Mouse (Mus musculus) cerebellum, adult 11-12 months (tissue): ENCODE measurements at regions not wholly inside any gene's neighbourhood (a gene's known extent, or its start where the extent isn't known, plus 50 kb on each side); places are given as distances from the start of the nearest gene placed in this dataset.

Experiments
- DNase-seq: peaks from one replicate; pipeline ENCODE4 v3.0.0; 2022

DNA sequence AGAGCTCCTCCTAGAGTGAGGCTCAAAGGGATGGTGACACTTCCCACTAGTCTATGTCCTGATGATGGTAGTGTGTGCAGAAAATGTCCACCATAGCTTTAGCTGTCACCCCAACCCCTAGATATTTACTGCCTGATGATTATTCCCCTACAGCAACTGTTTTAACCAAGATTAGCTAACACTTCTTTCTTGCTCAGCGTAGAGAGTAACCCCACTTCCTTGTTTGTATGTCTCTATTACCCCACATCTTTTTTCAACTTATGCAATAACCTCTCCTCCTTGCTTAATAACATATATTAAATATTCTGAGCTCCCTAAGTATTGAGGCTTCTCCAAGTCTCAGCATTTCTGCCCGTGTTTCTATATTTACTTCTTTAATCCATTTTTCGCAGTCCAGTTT is 404.2 kb upstream of the Cntn3 start:
- no peak for DNase-seq

DNA sequence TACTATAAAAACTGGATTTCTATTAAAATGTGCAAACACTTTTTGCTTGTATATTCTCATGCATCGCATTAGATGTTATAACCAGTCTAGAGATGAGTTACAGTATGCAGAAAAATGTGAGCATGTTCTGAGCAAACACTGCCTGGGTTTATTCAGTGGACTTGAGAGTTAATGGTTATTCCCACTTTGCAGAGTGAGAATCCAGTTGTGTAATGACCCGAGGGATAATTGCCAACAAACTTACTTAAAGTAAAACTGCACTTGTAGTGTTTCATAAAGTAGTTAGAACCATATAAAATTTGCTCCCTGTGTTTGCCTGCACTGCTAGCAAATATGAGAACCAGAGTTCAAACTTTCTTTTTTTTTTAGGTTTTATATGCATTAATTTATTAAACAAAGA is 450.4 kb upstream of the Cntn3 start:
- no peak for DNase-seq

DNA sequence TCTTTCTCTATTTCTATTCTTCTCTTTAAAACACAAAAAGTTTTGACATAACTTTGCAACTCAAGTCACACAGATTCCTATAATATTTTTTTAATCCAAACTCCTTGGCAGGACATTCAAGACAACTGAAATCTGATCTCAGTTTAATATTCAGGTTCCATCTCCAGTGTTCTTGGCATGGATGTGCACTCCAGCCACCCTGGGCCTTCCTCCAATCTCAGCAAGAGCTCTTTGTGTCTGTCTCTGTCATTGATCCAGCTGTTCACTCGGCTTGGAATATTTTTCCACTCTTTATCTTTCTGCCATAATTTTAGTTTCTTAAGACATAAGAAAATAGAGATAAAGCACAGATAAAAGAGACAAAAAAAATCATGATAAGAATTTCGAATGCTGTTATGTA is 451.1 kb upstream of the Cntn3 start:
- peak; percentile 4 for DNase-seq

DNA sequence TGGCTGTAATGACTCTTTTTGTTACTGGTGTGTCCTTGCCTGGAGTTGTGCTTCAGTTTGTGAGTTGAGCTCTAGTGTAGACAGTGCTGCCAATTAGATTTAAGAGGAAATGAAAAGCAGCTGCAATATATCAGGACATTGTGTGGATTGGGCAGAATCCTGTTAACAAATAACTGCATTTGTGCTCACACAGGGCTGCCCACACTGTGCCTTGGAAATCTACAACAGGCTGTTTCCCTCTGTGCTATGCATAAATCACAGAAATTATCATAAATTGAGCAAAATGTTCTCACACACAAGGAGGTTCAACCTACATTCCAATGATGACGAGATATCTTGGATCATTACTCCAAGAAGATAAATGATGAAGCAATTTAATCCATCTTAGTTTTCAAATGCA is 455.2 kb upstream of the Cntn3 start:
- no peak for DNase-seq

DNA sequence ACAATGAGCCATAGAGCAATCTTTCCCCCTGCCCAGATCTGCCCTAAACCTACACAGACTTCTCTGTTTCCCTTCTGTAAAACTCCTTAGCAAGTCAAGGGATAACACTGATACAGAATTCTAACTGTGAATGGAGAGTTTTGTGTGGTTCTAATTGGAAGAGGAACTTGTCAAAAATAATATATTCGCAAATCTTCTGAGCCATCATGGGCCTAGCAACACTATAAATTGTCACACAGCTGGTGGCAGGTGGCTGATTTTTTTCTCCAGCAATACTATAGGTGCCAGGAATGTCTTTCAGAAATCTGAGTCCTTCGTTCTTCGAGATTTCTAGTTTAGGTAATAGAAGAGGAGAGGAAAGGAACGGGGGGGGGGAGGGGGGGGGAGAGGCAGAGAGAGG is 460.5 kb upstream of the Cntn3 start:
- DNase-seq: no peak

DNA sequence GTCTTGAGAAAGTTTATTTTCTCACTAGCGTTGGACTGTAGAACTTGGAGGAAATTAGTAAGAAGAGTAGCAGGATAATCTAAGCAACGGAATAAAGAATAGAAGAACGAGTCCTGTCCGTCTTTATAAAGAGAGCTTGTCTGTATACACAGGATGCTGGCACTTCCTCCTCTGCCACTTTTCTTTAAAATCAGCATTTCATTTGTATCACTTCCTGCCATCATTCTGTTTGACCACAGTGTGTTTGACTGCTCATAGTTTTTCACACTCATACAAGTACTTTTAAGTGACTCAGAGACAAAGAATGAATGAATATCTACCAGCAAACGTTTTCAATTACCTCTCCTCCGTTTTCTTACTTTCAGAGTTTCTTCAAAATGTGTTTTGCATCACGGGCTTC is 461.0 kb upstream of the Cntn3 start:
- no peak for DNase-seq

DNA sequence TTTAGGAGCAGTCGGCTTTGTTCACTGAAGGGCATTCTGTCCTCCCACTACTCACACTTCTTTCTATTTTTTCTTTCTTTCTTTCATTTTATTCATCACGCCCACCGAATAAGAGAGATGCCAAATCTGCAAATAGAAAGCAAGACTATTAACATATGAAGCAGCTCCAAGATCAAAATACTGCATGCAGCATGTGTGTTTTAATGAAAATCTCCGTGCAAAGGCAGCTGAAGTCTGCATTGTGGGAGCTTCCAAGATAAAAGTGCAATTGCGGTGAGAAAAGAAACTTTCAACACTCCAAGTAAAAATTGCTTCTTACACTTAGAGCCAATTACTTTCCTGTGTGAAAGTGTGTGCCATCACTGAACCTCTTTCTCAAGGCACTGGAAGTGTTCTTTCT is 449.8 kb upstream of the Chl1 start:
- no peak for DNase-seq

DNA sequence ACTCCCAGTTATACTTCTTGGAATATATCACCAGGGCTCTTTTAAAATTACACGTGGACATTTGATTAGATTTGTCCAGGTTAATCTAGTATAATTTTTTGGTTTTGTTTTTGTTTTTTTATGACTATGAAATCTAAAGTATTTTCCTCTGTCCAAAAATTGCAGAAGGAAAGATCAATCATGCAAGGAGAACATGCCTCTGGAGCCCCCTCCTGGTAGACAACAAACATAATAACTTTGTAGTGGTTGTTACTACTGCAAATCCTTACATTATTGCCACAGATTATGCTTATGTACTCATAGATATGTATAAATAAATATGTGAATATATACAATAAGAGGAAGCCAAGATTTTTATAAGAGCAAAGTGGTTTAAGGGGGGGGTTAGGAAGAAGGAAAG is 404.2 kb upstream of the Chl1 start:
- no peak for DNase-seq

DNA sequence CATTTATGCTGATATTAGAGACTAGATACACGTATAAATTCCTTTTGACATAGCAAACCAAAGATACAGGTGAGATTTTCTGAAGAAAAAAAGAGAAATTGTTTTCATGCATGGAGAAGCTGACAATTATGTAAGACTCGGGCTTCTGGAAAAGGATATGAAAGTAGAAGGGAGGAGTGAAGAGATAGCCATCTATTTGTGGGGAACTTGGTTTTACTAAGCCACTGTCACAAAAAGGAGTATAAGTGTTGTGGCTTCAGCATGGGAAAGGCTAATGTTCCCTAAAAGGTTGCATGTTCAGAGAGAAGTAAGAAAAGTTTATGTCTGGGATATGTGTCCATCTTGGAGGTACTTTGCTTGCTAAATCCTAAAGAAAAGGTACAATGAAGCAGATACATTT is 390.8 kb upstream of the Chl1 start:
- DNase-seq: no peak

DNA sequence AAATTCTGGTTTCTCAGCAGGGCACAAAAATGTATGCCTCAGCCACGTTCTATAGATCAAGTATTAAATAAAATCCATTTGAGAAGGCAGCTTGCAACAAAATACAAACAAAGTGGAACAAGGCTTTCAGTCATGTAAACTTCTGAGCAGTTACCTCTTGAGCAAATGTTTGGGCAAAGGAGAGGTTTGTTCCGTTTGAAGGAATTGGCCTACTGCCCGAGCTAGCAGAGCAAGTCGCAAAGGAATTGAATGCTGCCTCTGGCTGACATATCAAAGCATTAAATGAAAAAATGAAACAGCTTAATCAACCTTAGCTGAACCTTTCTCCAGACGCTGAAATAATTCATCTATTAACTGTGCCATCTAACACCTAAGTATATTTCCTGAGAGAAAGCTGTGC is 369.5 kb upstream of the Chl1 start:
- no peak for DNase-seq

DNA sequence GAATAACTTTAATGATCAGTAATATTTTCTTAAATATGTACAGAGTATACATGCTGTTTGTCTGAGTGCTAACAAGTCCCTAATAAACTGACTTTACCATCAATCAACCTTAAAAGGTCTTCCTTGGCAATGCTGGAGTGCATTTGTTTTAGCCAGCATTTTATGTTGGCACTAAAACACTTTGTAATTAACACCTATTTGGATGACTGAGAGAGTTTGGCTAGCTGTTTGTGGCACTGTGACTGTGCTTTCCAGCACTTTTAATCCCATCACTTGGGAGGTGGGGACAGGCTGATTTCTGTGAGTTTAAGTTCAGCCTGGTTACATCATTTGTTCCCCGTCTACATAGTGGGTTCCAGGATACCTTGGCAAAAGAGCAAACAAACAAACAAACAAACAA is 332.5 kb upstream of the Chl1 start:
- DNase-seq: no peak

DNA sequence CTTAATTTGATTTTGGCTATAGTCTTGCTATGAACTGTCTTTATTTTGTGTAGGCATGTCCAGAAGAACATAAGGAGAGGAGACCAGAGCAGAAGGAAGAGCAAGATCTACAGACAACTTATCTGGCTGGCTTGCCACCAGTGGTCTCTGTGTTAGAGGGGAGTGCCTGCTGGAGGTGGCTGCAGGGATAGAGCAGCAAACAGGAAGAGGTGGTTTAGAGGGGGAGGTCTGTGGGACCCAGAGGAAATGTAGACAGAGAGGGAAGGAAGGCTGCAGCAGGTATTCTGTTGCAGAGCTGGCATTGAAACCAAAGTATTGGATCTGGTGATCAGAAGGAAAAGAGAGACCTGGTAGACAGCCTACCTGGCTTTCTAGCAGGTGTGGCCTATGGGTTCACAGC is 327.0 kb upstream of the Chl1 start:
- no peak for DNase-seq

DNA sequence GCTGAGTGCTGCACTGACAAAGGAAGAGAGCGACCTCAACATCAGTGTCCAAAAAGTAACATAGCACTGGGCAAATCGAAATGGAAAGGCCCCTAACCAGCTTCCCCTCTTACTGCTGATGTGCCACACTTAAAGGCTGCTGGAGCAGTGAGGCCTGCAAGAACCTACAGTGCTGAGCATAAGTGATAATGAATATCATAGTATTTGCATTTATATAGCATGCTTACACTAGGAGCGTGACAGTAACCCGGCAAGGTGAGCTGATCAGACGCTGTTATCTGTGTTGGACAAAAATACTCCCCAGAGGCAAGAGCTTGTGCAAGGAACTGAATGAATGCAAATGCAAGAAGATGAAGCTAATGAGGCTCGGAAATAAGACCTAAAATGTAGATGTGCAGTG is 313.5 kb upstream of the Chl1 start:
- no peak for DNase-seq

DNA sequence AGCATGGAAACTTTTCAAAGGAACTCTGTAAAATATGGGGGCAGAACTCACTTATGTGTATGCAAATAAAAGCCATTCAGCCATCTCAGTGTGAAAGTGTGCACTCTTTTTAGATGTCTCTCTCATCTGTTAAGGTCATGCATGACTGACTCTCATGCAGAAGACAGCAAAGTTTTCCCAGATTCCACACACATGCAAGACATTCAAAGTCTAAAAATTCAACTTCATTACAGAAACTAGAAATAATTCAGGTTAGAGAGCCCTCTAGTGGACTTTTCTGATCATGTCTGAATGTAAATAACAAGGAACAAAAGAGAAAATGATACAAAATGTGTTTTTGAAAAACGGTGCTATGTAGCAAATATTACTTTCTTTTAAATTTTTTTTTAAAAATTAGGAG is 308.8 kb upstream of the Chl1 start:
- no peak for DNase-seq

DNA sequence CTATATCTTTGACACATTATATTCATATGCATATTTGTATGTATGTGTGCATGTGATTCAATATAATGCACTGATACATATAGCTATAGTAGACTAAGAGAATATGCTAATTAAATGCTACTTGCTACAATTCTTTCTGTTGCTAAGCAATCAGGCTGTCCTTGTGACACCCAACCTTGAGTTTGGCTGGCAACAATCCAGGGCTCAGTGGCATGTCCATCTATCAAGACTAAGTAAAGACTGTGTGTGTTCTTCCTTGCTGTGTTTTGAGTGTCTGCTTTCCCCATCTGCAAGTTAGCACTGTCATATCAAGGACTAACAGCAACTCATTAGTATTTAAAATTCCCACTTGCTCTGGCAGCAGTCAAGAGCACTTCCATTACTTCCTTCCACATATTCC is 301.2 kb upstream of the Chl1 start:
- DNase-seq: no peak

DNA sequence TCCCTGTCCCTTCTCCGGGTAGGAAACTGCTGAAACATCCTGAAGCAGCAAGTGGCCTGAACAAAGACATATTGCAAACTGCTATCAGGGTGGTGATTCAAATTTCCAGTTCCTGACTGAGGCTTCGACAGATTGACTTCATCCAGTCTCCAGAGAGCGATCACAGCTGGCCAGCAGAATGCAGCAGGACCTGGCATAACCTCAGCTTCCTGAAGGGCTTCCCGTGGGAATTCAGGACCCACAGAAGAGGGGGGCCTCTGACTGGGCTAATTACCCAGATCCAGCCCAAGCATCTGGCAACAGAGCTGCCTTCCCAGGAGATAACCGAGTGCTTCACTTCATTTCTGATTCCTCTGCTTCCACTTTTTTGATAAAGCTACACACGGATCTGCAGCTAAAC is 297.2 kb upstream of the Chl1 start:
- no peak for DNase-seq

DNA sequence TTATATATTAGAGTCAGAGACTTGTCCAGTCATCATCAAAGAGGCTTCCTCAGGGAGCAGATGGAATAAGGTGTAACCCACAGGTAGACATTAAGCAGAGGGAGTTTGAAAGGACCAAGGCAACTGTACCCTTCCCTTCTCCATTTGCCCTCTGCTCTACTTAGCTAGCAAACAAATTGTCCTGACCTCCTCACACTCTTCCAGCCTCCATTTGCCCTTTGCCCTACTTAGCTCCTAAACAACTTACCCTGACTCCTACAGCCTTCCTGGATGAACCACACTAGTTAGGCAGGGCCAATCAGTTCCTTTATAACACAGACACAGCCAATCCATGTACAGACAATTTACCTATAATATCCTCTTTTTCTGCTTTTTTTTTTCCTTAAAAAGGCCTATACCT is 273.5 kb upstream of the Chl1 start:
- no peak for DNase-seq

DNA sequence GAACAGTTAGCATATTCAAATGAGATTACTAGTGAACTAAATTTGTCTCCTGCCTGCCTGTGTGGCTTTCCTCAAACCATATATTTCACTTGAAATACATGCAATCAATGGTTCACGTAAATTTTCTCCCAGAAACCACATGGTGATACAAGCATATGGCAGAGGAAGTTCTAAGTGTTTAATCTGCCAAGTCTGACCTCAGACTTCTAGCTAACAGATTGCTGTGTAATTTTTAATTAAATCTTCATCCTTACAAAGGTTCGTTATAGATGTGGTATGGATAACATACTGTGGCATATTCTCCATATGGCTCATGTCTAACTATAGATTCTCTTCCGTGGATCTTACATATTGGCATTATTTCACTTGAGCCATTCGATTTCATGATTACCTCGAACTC is 241.4 kb upstream of the Chl1 start:
- DNase-seq: no peak

DNA sequence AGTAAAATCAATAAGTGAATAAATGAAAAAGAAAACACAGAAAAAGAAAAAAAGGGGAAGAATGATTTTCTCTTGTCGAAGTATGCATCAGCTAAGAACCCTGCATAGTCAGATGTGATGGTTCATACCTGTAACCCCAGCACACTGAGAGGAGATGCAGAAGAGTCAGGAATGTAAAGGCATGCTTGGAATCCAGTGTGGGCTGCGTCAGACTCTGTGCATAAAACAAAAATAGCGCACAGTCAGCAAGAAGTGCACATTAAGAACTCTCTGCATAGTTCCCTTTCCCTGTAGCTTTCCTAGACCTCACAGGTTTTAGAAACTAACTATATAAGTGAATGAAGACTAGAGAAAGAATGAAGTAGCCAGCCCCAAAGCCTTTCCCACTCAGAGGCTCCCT is 238.2 kb upstream of the Chl1 start:
- no peak for DNase-seq

DNA sequence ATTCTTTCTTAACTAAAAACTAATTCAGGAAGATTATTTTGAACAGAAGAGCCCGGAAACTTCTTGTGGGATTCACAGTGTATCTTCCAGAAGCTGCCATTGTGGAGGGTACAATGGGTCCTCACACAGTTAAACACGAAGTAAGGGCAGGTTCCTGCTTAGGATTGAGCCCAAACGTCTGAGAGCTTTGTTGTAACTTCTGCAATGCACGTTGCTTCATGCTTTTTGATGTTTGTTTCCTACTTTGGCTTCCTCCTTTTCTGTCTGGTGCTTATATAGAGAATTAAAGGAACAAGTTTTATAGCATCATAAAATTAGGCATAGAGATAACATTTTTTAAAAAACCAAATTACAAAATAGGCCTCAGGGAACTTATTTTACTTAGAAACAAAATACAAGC is 235.3 kb upstream of the Chl1 start:
- DNase-seq: no peak

DNA sequence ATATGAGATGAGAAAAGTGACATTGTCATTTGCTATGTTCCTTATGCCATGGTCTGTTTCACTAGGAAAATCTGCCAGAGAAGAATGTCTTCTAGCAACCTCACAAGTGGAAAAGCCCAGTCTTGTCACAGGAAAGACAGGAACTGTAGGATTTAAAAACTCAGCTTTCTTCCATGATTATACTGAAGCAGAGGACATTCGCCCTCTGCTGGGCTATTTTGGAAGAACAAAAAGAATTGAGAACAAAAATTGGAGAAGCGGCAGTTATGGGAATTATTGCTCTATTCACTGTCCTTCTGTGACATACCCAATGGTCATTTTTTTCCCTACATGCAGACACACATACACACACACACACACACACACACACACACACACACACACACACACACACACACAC is 234.9 kb upstream of the Chl1 start:
- DNase-seq: no peak

DNA sequence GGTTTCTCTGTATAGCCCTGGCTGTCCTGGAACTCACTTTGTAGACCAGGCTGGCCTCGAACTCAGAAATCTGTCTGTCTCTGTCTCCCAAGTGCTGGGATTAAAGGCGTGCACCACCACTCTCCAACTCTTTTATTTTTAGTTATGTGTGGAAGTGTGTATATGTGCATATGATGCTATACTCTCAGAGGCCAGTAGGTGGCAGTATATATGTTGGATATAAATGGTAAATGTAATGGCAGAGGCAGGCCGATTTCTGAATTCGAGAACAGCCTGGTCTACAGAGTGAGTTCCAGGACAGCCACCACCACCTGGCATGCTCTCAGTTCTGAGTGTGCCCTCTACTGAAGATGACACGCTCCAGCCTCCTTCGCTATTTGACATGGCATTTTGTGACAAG is 214.4 kb upstream of the Chl1 start:
- DNase-seq: no peak

DNA sequence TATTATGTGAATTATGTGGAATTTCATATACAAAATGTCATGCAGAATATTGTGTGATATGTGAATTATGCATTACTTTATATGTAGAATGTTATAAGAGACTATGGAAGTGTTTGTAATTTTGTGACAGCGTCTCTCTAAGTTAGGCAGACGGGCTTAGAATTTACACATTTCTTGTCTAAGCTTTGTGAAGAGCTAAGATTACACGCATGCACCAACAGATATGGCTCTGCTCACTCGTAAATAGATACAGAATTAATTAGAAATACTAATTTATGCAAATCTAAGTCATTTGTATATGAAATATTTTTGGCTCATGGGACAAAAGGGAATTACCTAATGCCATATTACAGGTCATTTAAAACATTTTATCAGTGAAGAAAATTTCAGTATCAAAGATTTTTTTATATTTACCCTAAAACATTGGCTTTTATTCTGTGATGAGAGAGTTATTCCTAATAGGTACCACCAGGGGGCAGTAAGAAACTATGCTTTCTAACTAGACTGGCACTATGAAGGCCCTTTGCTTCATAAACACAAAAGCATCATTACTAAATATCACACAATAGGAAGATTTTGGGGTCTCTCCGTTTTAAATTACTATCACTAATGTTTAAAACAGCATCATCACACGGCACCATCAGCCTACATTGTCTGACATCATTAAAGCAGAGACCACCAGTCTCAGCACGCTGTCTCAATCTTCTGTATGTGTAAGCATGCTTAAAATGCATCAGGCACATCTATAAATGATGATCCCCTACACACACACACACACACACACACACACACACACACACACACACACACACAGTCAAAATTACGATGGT is 203.8 kb upstream of the Chl1 start:
- no peak for DNase-seq

DNA sequence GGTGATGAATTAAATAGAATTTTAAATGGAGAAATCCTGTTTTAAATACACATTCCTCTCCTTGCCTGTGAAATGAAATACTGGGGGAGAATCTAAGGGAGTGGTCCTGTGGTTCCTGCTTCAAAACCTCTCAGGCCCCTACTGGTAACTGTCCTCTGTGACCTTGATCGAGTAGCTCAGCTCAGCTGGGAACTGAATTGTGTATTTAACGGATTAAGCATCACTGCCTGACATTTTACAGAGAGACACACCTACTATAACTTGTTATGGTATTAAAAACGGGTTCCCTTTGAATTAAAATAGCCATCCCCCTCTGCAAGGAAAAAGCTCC is 203.2 kb upstream of the Chl1 start:
- DNase-seq: no peak

DNA sequence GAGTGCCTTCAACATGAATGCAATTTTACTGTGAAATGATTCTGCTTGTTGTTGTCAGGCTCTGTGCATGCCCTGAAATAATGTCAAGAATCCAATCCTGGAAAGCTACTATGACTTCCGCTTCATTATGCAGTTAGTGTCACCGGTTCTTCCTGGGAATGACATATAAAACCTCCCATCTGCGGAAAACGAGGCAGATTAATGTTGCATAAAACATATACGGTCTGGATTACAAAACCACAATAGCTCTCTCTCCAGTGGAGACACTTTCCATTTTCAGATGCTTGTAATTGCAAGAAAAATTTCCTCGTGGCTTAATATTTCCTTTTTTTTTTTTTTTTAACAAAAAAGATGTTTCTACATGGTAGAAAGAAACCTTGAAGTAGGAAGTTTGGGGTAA is 198.2 kb upstream of the Chl1 start:
- no peak for DNase-seq

DNA sequence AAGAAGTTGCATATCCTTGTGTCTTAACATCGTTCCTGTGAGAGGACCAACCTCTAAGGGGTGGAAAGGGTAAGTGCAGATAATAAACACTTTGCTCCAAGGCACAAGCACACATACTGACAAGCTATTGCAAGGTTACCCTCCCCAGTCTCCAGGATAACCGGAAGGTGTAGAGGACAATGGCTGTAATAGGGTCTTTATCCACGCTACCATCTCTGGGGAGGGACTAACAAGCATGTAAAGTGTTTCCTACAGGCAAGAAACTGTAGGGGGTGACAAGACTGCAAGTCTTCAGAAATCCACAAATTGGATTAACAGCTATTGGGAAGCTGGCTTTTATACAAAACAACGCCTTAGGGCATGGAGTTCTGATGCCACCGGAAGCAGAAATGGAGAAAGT is 197.5 kb upstream of the Chl1 start:
- DNase-seq: no peak
